Comparison of ENCODE assay signal across 8 mouse cellular contexts in the genomic region with DNA sequence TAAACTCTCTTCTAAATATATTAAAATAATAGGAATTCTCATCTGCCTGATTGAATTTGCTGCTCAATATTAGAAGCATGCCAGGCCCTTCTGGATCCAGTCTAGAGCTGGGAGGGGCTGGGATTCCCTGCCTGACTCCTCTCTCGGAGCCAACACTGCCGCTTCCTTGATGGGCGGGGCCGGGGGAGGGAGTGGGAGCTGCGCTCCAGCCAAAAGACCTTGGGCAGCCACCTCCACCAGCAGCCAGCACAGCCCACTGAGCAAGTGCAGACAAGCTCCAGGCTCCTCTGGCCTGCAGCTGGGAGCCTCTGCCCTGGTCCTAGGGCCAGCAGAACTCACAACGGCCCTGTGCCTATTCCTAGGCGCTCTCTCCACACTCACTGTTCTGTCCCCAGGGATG.
A peak's percentile ranks its signal among the peaks of the same experiment; 100 is the strongest.
DNase-seq lines count a peak whose midpoint lies in the region; ATAC-seq and TF ChIP-seq lines count a peak whose summit lies in the region.

No protein-coding gene starts in this region.

- WGBS in forebrain, embryonic 16.5 days, result 35% methylated on average over 7 of the region's 7 CpGs
- 46% methylated on average over 7 of the region's 7 CpGs for WGBS in hindbrain, postnatal 0 days
- 83% methylated on average over 7 of the region's 7 CpGs for WGBS in thymus, adult 2 months

- H3K4me2 ChIP-seq in forebrain, embryonic 16.5 days (ENCODE audit: low read length), result no peak overlapping the region
- no peak overlapping the region for H3K4me2 ChIP-seq in hindbrain, postnatal 0 days (ENCODE audit: low read depth, low read length)

- ATAC-seq in forebrain, embryonic 16.5 days, result peak; percentile 68
- ATAC-seq in hindbrain, postnatal 0 days, result peak; percentile 51; the same call in 1 of the 2 replicates

- no peak overlapping the region; the same call in 1 of the 2 replicates for H3K9ac ChIP-seq in forebrain, embryonic 16.5 days (replicated peaks; ENCODE audit: low read depth, low read length)
- no peak overlapping the region for H3K9ac ChIP-seq in hindbrain, postnatal 0 days (replicated peaks; ENCODE audit: low read length)

- peak overlapping the region; percentile 63 for H3K27ac ChIP-seq in forebrain, embryonic 16.5 days (ENCODE audit: low read length)
- H3K27ac ChIP-seq in hindbrain, postnatal 0 days, result no peak overlapping the region
- no peak overlapping the region for H3K27ac ChIP-seq in layer of hippocampus, adult 2 months
- no peak overlapping the region for H3K27ac ChIP-seq in thymus, adult 2 months (ENCODE audit: control insufficient read depth, insufficient read depth, low read length)

- H3K4me1 ChIP-seq in forebrain, embryonic 16.5 days (replicated peaks; ENCODE audit: control insufficient read depth, insufficient read depth, low read length), result peaks cover 8% of the 10 kb centered on the region; the same call in 1 of the 2 replicates
- no peaks in the 10 kb centered on the region for H3K4me1 ChIP-seq in hindbrain, postnatal 0 days (ENCODE audit: insufficient read depth, low read length)
- no peaks in the 10 kb centered on the region for H3K4me1 ChIP-seq in thymus, adult 2 months (replicated peaks; ENCODE audit: control insufficient read depth, insufficient read depth, low read length)

- H3K36me3 ChIP-seq in forebrain, embryonic 16.5 days (ENCODE audit: control insufficient read depth, insufficient read depth), result no peaks in the 10 kb centered on the region
- no peaks in the 10 kb centered on the region for H3K36me3 ChIP-seq in hindbrain, postnatal 0 days (ENCODE audit: insufficient read depth, low read length)
- no peaks in the 10 kb centered on the region for H3K36me3 ChIP-seq in thymus, adult 2 months (ENCODE audit: control insufficient read depth, insufficient read depth, low read length)

- H3K27me3 ChIP-seq in forebrain, embryonic 16.5 days (replicated peaks; ENCODE audit: control insufficient read depth, insufficient read depth, low read length), result no peaks in the 10 kb centered on the region
- no peaks in the 10 kb centered on the region; the same call in 1 of the 2 replicates for H3K27me3 ChIP-seq in hindbrain, postnatal 0 days (ENCODE audit: insufficient read depth, low read length)
- H3K27me3 ChIP-seq in thymus, adult 2 months (ENCODE audit: control insufficient read depth, insufficient read depth, low read length), result no peaks in the 10 kb centered on the region

- H3K9me3 ChIP-seq in forebrain, embryonic 16.5 days (ENCODE audit: control insufficient read depth, low read length), result no peaks in the 10 kb centered on the region
- no peaks in the 10 kb centered on the region for H3K9me3 ChIP-seq in hindbrain, postnatal 0 days (ENCODE audit: low read length)

- DNase-seq in 3134 (ENCODE audit: extremely low read depth, insufficient read length, low spot score) (peak; percentile 71), ZHBTc4 (ENCODE audit: low read depth, low spot score) (peak; percentile 76)
- DNase-seq in hindbrain, postnatal 0 days (ENCODE audit: low spot score), result peak; percentile 56
- peak; percentile 21 to 71 for DNase-seq in lung, postnatal 4 days
- no peak for DNase-seq in natural killer cell, adult 2 months (ENCODE audit: low spot score in 2 of 2)
- DNase-seq in layer of hippocampus, adult 2 months (ENCODE audit: low spot score in 2 of 2), result no peak
- DNase-seq in thymus, adult 2 months, result no peak

- no peak overlapping the region for H3K4me3 ChIP-seq in forebrain, embryonic 16.5 days (replicated peaks; ENCODE audit: low read length)
- H3K4me3 ChIP-seq in hindbrain, postnatal 0 days (ENCODE audit: low read length), result no peak overlapping the region
- no peak overlapping the region for H3K4me3 ChIP-seq in layer of hippocampus, adult 2 months
- no peak overlapping the region for H3K4me3 ChIP-seq in thymus, adult 2 months (ENCODE audit: control insufficient read depth, insufficient read depth, low read length)

- no peak for TF ChIP-seq POLR2A in thymus, adult 2 months (IDR thresholded peaks at IDR 0.05; ENCODE audit: control insufficient read depth, extremely low read depth, insufficient read depth, low read length, poor library complexity)

- TF ChIP-seq CTCF in hindbrain, postnatal 0 days (IDR thresholded peaks at IDR 0.05; ENCODE audit: low read depth), result no peak
- no peak for TF ChIP-seq CTCF in layer of hippocampus, adult 2 months (conservative IDR thresholded peaks at IDR 0.05)
- TF ChIP-seq CTCF in thymus, adult 2 months (IDR thresholded peaks at IDR 0.05; ENCODE audit: borderline replicate concordance, control insufficient read depth, extremely low read depth, insufficient read depth, low read length, poor library complexity), result no peak

Comparison
In these comparisons a context has a peak if more than half of its experiments do, and no peak if none do; other contexts are left out.
1. DNase-seq: peak in 3134 (single experiment), ZHBTc4 (single experiment), hindbrain, postnatal 0 days (single experiment) and lung, postnatal 4 days (2 of 2); none in natural killer cell, adult 2 months (0 of 2), layer of hippocampus, adult 2 months (0 of 2) and thymus, adult 2 months (single experiment).